Mouse (Mus musculus) WW6 (cell line): Measurements from ENCODE around the gene Ssh3.

Experiments
- DNase-seq: peaks from one replicate; pipeline ENCODE4 v3.0.0-alpha.2; 2013; ENCODE audit warnings: low read depth, low spot score

The Ssh3 gene

GRCm38 (mm10) chr19:4247010-4247409, 22.0 kb downstream of the Ssh3 start:
- no peak for DNase-seq

DNA sequence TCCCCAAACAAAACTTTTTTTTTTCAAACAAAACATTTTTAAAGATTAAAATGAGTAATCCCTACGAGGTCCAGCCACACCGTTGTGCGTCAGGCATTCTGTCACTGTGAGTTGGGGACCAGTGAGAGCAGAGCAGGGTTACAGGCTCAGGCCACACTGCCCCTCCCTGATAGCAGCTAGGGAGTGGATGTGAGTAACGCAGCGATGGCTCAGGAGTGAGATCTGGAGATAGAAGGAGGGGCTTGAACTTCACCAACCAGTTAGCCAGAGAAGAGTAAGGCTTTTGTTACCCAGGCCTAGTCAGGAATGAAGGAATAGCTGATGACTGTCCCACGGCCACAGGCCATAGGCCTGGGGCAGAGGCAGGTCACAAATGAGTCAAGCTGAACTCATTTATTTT, 24.2 kb downstream of the Ssh3 start:
- DNase-seq = no peak

GRCm38 (mm10) chr19:4242416-4242815, 26.6 kb downstream of the Ssh3 start:
- DNase-seq = no peak

- no peak for DNase-seq
Observed at GRCm38 (mm10) chr19:4240247-4240668, 28.7 kb downstream of the Ssh3 start.

DNA sequence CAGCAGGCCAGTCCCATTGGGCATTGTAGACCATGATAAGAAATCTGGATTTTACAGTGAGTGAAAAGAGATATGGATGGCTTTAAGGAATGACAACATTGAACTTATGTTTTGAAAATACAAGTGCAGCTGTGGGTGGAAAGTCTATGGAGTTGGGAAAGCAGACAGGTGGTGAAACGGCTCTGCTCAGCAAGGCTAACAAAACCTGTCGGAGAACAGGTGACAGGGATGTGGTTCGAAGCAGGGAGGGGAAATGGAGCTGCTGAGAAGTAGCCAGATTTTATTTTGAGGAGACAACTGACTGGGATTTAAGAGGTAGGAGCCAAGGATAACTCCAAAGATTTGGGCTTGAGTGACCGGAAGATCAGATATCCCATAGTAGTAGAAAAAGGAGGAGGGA, 34.4 kb downstream of the Ssh3 start:
- no peak for DNase-seq

DNA sequence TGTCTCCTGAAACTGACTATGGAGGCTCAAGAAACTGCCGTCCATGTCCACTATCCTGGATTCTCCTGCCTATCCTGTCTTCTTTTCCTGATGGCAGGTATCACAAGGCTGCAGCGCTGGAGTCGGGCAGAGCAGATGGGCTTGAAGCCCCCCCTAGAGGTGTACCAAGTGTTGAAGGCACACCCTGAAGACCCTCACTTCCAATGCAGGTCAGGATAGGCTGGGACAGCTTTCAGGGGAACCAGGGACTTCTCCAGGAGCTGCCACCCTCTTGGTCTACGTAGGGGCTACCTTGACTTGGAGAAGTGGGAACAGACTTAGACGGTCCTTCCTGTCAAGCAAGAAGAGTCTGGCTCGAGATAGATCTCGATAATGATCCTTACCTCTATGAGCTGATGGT, 36.3 kb downstream of the Ssh3 start:
- no peak for DNase-seq

DNA sequence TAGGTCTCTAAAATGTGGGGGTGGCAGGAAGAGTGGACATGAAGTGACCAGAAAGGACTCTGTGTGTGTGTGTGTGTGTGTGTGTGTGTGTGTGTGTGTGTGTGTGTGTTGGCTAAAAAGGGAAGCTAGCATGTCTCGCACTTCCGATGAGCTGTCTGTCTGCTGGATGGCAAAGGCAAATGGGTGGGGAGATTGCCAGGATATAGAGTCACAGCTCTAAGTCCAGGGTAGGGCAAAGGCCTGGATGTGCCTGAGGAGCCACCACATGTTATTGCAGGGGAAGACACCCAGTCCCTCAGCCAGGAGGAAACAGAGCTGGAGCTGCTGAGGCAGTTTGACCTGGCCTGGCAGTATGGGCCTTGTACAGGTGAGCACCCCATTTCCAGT, 36.8 kb downstream of the Ssh3 start:
- DNase-seq = no peak

DNA sequence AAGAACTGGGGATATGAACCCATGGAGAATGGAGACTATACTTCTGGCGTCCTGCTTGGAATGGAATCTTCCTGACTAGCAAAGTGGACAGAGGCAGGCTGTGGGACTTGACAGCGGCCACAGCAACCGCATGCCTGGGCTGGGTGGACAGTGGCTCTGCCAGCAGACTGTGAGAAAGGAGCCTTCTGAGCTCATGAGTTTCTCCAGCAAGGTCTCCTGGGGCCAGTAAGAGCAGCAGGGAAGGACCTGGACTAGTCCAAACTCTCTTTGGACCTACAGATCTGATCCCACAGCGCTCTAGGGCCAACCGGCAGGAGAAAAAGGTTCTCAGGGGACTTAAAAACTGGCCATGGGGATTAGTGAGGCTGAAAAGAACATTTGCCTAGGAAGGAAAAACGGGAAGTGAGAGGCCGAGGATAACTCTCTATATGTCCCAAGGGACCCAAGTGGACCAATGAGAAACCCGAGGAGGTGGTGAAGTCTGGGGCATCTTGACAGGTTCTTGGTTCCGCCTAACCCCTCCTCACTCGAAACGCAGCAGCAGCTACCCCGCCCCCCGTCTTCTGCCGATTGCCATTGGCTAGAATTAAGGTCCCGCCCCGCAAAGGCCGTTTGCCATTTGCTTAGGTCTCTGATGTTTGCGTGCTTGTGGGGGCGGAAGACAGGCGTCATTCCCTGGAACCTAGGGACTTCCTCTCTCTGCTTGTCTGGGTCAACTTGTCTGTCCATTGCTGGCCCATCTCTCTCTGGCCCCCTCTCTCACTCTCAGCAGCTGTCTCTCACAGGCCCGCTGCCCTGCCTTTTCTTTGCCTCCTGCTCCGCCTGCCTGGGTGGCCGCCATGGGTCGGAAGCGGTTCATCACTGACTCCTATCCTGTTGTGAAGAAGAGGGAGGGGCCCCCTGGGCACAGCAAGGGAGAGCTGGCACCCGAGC, 37.5 kb downstream of the Ssh3 start, which contains the start of gene Pold4:
Gene Pold4, plus strand, starts transcription at position 647 of the 933 bp plus-strand sequence.
- peak; percentile 67 for DNase-seq

DNA sequence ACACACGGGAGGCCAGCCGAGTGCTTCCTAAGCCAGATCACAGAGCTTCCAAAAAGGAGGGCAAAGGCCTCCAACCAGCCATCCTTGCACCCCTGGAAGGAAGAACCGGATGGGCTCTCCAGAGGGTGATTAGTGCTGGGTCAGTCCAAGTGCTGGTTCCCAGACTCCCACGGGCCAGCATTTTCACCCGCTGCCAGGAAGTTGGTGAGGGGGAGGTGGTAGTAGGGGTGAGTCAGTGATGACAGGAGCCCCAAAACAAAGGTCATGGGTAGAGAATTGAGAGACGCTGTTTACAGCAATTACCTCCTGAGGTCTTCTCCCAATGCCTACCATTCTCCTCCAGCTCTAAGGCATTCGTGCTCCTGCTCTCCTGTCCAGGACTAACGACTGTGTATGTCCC, 38.6 kb downstream of the Ssh3 start:
- DNase-seq = no peak

DNA sequence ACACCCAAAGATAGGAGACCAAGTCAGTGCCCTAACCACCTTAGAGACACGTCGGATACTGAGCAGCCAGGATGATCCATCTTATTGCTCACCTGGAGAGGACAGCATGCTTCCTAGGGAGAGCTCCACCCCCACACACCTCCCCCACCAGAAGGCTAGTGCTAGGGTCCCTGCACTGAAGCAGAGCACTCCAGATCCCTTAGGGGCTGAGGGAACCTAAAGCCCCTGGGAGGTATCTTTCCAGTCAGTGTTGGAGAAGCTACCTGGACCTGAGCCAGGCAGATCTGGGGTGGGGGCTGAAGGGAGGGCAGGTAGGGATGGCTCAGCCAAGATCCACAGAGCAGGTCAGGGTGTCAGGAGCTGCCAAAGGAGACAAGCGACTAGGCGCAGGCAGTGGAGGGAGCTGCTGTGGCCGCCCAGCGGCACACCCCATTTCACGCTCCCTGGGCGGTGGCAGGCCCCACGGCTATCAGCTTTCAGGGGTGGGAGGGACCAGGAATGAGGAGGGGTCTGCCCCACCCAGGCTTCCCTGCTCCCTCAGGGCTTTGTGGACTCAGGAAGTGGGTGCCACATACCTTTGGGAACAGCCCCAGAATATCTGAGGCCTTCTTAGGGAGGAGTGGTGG, 39.4 kb downstream of the Ssh3 start:
- DNase-seq = no peak

DNA sequence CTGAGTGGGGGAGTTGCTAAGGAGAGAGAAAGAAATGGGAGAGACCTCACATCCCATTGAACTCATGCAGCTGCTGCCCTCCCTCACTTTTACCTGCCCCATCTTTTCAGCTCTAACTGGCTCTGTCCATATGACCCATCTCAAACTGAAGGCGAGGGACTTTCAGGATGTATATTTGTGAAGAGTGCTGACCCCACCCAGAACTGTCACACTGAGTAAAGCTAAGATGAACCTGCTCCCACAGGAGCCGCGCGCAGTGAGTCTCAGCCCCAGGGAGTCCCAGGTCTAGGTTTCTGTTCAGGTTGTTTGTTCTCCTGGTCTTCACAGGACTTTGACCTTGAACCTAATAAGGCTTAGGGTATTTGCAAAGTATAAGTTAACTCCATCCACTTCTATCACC, 40.1 kb downstream of the Ssh3 start:
- no peak for DNase-seq

DNA sequence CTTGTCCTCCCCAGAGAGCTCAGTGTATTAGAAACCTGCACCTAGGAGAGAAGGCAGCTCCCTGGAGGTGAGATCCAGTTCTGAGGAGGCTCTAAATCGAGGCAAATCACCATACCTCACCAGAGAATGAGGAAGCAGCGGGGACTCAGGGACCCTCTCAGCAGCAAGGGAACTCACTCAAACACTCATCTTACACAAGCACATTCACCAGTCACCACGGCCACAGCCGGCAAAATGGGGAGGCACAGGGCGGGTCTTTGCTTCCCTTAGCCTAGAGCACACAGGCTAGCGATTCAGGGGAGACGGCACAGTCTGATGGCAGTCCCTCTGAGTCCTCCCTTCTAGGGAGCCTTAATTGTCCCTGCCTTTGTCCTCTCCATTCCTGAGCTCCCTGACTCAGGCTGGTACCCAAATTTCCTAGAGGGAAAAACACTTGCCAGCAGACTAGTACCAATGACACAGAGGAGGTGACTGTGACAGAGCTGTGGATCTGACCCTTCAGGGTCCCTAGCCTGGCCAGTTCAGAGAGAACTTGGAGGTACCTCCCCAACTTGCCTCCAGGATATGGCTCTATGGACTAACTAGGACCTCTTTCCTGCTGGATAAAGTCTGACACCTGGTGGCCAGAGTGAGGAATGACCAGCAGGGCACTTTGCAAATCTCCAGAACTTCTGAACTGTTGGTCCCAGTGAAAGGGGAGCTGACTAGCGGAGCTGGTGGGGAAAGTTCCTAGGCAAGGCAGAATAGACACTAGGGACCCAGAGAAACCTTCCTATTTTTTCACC, 40.9 kb downstream of the Ssh3 start:
- DNase-seq = peak; percentile 61

- DNase-seq = no peak
Observed at GRCm38 (mm10) chr19:4227446-4227845, 41.5 kb downstream of the Ssh3 start.

- no peak for DNase-seq
Observed at GRCm38 (mm10) chr19:4226779-4227178, 42.2 kb downstream of the Ssh3 start.

GRCm38 (mm10) chr19:4222165-4222564, 46.8 kb downstream of the Ssh3 start:
- no peak for DNase-seq

DNA sequence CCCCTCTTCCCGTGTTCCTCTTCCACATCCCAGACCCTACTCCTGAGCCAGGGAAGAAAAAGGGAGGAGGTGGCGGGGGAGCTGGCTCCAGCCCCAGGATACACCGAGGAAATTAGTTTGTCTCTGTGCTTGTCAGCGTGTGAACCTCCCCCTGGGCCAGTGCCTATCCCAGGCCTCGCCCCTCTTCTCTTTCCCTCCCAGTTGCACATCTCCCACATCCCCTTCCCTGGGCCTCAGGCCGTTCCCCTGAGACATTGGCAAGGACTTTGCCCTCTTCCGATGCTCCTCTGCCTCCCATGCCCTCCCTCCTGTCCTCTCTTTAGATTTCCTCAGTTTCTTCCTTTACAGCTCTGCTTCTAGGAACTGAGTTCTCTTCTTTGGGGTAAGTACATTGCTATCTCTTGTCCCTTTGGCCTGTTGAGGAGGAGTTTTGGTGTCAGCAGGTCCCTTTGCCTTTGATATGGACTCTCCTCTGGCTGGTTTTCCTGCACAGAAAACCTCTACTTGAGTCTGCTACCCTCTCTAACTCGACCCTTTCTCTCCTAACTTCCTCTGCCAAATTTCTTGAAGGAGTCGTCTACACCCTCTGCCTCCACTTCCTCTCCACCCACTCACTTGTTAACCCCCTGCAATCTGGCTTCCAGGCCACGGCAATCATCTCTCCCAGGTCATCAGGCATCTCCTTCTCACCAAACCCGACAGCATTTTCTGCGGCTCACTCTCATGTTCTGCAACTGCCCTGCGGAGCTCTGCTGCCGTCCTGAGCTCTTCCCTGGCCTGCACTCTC, 47.8 kb downstream of the Ssh3 start:
- no peak for DNase-seq

DNA sequence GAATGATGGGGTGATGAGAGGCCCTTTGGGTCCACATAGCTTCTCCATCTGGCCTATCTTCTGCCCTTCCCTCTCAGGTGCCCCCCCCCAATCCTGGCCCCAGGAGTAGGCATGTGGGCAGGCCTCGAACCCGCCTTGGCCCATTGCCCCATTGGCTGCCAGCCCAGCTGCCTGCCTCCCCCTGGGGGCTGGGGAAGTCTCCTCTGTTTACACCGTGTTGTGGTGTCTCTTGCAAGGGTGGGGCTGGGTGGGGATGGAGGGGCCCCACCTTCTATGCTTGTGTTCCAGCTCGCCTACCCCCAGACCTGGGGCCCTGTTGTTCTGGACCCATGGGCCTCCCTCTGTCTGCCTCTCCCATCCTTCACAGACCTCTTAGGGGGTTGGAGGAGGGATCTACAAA, 48.6 kb downstream of the Ssh3 start:
- no peak for DNase-seq

DNA sequence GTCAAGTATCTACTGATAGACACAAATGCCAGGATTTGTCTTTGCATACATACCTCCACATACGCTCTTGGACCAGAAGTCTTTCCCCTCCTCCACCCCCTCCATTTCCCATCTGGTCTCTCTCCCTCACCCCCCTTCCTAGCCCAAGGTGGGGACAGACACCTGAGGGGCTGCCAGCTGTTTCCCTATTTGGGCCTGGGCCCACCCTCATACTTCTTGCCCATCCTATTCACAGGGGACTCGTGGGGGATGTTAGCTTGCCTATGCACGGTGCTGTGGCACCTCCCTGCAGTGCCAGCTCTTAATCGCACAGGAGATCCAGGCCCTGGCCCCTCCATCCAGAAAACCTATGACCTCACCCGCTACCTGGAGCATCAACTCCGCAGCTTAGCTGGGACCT, 49.0 kb downstream of the Ssh3 start:
- no peak for DNase-seq

DNA sequence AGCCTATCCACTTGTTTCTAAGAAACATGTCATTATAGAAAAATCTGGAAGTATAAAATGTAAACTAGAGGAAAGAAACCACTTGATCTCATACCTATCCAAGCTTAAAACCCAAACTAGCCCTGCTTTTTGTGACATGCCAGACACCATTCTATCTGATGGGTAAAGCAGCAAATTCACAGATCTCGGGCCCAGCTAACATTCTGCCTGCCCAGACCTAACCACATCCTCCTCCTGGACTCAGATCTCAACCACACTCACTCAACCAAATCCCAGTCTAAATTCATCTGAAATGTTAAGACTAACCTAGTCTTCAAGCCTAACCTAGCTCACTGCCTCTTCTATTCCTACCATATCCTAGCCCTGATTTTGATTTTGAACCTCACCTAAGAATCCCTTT, 50.2 kb downstream of the Ssh3 start:
- DNase-seq = no peak

DNA sequence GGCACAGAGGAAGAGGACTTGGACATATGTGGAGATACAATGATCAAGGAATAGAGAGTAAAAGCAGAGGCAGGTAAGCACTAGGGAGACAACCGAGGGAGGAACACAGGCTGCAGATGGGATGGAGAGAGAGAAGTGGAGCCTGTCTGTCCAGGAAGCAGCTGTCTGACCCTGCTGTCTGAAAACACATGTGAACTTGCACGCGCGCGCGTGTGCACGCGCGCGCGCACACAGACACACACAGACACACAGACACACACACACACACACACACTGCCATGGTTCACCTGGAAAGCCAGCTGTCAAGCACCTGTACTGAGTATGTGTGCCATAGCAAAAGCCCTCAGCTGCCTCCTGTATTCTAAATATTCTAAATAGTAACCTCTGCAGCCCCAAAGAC, 50.7 kb downstream of the Ssh3 start:
- no peak for DNase-seq

GRCm38 (mm10) chr19:4217855-4218254, 51.1 kb downstream of the Ssh3 start:
- no peak for DNase-seq
